Mouse (Mus musculus): ENCODE measurements at regions not wholly inside any gene's neighbourhood (a gene's known extent, or its start where the extent isn't known, plus 50 kb on each side); places are given as distances from the start of the nearest gene placed in this dataset.

DNA sequence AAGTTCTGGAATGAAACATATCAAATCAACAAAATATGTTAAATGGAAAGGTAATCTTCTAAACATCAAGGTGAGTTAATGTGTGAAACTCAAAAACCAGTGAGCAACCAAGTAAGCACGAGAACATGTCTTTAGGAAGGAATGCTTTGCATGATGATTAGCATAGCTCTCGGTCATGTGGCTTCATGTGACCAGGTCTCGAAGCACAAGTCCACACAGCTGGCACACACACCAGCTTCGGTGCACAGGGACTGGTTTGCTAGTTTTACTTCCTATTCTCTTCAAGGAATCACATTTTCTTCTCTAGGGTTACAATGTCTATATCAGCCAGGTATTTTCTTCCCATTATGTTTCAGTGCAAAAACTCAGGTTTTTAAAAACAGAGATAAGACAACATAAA, 586.1 kb downstream of the Hdgfl1 start:
- TF ChIP-seq GATA1 (IDR thresholded peaks at IDR 0.05; ENCODE audit: borderline replicate concordance, low read length), result no peak
- TF ChIP-seq FLI1 (IDR thresholded peaks at IDR 0.05; ENCODE audit: low read length), result no peak

All from megakaryocyte, embryonic 14.5 days (primary cell).